Comparison of ENCODE assay signal across 20 mouse cellular contexts in the genomic region with DNA sequence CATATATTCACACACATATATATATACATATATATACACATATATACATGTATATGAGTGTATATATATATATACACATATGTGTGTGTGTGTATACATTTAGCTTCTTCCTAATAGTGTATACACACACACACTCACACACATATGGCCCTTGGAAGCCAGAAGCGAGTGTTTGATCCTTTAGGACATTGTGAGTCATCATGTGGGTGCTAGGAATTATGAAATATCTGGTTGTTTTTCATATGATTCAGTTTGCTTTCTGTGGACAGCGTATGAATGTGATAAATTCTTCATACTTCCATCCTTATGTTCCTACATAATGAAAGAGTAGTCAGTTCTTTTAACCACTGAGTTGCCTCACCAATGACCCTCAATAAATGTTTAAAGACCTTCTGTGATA.
"Had no signal": no experiment of that assay in that cellular context is flagged by ENCODE, and none has a peak within 500 bp of the region (broad histone marks: within the 10 kb centered on the region; RNA-seq: fewer than 3 reads in every experiment).

No protein-coding gene starts in this region.

- DNase-seq: liver, postnatal 0 days; lung, adult 2 months; lung, postnatal 14 days; lung, postnatal 4 days; retina, postnatal 1 day; right cerebral cortex, adult 18-20 months; right cerebral cortex, postnatal 25 days; right cerebral cortex, postnatal 4 days; spleen, adult 18-20 months; thymus, adult 18-20 months; thymus, postnatal 14 days; thymus, postnatal 36 days had no signal

- H3K27ac ChIP-seq: liver, embryonic 15.5 days; lung, embryonic 15.5 days; midbrain, embryonic 13.5 days; midbrain, embryonic 15.5 days; neural tube, embryonic 15.5 days had no signal

- H3K4me1 ChIP-seq: liver, embryonic 15.5 days; lung, embryonic 15.5 days; neural tube, embryonic 15.5 days had no signal

- H3K9me3 ChIP-seq: liver, embryonic 15.5 days; lung, embryonic 15.5 days; midbrain, embryonic 13.5 days; midbrain, embryonic 15.5 days; neural tube, embryonic 13.5 days; neural tube, embryonic 15.5 days had no signal

- ATAC-seq: liver, postnatal 0 days; lung, postnatal 0 days; midbrain, embryonic 13.5 days; midbrain, embryonic 15.5 days had no signal

- H3K27me3 ChIP-seq: liver, embryonic 15.5 days; lung, embryonic 15.5 days; midbrain, embryonic 13.5 days; midbrain, embryonic 15.5 days; neural tube, embryonic 13.5 days; neural tube, embryonic 15.5 days had no signal

- H3K4me2 ChIP-seq: liver, embryonic 15.5 days; lung, embryonic 15.5 days; midbrain, embryonic 11.5 days; midbrain, embryonic 13.5 days; midbrain, embryonic 15.5 days; neural tube, embryonic 13.5 days; neural tube, embryonic 15.5 days had no signal

- H3K36me3 ChIP-seq: liver, embryonic 15.5 days; lung, embryonic 15.5 days; midbrain, embryonic 13.5 days; midbrain, embryonic 15.5 days; neural tube, embryonic 13.5 days; neural tube, embryonic 15.5 days had no signal

- H3K9ac ChIP-seq: liver, embryonic 15.5 days; liver, postnatal 0 days; lung, embryonic 15.5 days; midbrain, embryonic 13.5 days; midbrain, embryonic 15.5 days; neural tube, embryonic 13.5 days; neural tube, embryonic 15.5 days had no signal

- H3K4me3 ChIP-seq: liver, embryonic 15.5 days; lung, embryonic 15.5 days; midbrain, embryonic 13.5 days; midbrain, embryonic 15.5 days; neural tube, embryonic 13.5 days; neural tube, embryonic 15.5 days had no signal
